Mouse (Mus musculus): ENCODE measurements around the gene Arl6.

DNA sequence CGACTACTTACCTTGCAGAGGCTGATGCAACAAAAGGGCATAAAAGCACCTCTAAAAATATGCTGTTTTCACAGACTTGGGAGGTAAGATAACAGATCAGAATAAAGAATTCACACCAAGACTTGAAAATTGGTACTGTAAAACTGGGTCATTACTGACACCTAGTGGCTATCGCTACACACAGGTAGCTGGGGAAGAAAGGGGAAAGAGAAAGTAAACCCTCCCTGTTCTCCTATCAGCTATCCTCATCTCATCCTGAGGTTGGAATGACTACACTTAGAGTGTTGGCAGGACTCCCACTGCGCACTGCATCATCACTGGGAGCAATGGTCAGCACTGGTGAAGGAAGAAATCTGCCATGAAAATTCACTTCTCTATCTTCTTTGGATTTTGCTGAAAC is 22.0 kb downstream of the Arl6 start:
- TF ChIP-seq CHD2 (IDR thresholded peaks at IDR 0.05; ENCODE audit: low read depth, low read length) (no peak), ZC3H11A (IDR thresholded peaks at IDR 0.05; ENCODE audit: borderline replicate concordance, low read depth, low read length) (0 out of 2 replicates have a peak, but pooled peaks have one; percentile 48), HCFC1 (IDR thresholded peaks at IDR 0.05; ENCODE audit: borderline replicate concordance, insufficient read depth, low read length) (no peak), MAFK (IDR thresholded peaks at IDR 0.05; ENCODE audit: insufficient read depth, low read depth, low read length) (no peak), ZNF384 (IDR thresholded peaks at IDR 0.05; ENCODE audit: low read depth, low read length) (no peak)

Measured in ES-E14 (cell line).